Mouse (Mus musculus) retina, postnatal 1 day (tissue): ENCODE measurements around the gene Kcne2.

Experiments
- DNase-seq: peaks from one replicate; pipeline ENCODE4 v3.0.0-alpha.2; 2012

The Kcne2 gene

GRCm38 (mm10) chr16:92313953-92314741, 22.0 kb downstream of the Kcne2 start:
- DNase-seq, result peak; percentile 75

GRCm38 (mm10) chr16:92316049-92316738, 24.0 kb downstream of the Kcne2 start:
- no peak for DNase-seq

DNA sequence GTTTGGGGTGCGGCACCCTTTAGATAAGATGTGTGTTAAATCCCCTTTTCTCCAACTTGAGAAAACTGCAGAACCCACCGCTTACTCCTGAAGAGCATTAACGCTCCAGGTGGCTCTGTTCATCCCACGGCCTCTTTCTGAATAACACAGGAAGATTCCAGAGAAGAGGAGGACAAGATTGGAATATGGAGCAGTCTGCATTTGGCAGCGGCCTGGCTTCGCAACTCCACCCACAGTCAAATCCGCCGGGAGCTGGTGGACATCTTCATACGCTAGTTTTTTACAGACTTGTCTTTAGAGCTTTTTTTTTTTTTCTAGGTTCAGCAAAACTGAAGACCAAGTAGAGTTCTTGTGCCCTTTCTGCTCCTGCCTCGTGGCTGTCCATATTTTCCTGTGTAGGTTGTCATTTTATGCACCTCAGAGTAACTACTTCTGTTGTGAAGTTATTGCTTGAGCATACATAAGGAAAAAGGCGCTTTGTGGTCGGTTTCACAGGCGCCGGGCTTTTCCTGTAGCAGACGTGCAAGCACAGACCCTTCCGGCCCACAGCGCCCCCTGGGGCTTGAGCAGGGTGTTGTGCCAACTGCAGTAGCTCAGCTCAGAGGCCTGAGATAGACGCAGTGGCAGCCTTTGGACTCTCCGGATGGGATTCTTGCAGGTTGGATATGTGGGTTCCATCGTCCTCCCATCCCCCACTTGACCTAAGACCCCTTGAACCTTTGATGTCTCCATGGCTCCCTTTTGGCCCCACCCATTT, 27.3 kb downstream of the Kcne2 start:
- peak; percentile 43 for DNase-seq

- DNase-seq, result no peak
These were observed 28.2 kb downstream of the Kcne2 start for GRCm38 (mm10) chr16:92320361-92320760.

GRCm38 (mm10) chr16:92321341-92321740, 29.2 kb downstream of the Kcne2 start, which contains the start of gene Fam243:
TSS of gene Fam243 (minus strand) at chr16:92321441.
- DNase-seq, result no peak

- DNase-seq, result no peak
These were observed 32.3 kb downstream of the Kcne2 start for GRCm38 (mm10) chr16:92324309-92325061.

GRCm38 (mm10) chr16:92325062-92325406, 32.8 kb downstream of the Kcne2 start:
- no peak for DNase-seq

DNA sequence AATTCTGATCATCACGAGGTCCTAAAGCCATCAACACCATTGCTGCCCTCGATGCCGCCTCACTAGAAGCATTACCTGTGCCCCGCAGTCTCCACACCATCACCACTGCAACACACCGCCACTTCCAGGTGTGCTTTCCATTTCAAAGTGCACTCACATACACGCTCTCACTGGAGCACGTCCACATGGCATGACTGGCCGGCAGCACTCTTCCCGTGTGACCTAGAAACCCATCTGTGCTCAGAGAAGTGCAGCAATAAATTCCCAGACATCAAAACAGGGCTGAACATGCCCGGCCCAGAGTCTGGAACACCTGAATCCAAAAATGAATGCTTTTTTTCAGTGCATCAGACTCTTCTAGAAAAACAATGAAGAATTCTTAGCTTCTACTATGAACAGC, 35.7 kb downstream of the Kcne2 start:
- DNase-seq, result no peak

DNA sequence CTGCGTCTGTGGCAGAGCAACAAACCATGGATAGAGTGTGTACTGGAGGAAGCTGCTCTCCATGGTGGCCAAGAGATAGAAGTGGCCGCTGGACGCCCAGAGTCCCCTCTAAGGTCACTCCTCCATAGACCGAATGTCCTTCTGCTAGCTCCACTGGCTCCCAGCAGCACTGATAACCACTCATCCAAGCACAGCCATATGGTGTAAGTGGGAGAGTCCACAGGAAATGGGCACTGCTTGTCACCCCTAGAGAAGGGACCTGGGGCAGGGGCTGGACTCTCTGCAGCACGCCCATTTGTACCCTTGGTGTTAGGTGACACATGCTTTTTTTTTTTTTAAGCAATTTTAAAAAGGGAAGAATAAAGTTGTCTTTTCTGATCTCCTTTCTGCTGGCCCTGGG, 38.8 kb downstream of the Kcne2 start:
- no peak for DNase-seq

- DNase-seq, result no peak
These were observed 42.4 kb downstream of the Kcne2 start for GRCm38 (mm10) chr16:92334600-92334999.

DNA sequence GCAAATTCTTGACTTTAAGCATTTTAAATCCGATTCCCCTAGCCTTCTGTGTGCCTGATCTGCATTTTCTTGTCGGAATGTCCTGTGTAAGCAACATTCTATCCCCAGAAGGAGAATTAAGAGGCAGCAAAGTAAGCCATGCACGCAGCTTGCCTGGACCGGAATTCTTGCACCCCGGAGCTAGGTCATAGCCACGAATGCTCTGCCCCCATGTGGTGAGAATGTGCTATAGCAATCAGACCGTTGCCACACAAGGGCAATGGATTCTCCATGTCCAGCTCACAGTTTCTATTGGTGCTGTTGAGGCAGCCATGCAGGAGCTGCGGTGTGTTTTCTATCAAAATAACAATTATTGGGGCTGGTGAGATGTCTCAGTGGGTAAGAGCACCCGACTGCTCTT, 44.1 kb downstream of the Kcne2 start:
- peak; percentile 89 for DNase-seq

GRCm38 (mm10) chr16:92340612-92341511, 48.7 kb downstream of the Kcne2 start:
- peak; percentile 83 for DNase-seq

DNA sequence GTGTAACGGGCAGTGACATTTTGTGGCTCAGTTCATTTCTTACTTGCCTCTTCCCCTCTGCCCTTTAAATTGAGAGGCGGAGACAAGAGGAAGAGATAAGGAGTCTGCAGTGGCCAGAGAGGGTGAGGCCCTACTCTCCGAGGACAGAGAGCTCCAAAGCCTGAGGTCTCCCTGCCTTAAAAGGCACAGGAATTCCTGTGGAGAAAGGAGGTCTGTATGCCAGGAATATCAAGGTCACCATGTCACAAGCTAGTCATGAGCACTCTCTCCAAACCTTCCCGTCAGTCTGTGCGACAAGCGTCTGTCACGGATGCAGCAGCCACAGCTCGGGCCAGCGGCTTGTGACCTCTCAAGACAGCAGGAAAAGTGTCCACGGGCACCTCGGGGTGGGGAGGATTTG, 53.0 kb downstream of the Kcne2 start:
- no peak for DNase-seq

GRCm38 (mm10) chr16:92346297-92346916, 54.2 kb downstream of the Kcne2 start:
- peak; percentile 88 for DNase-seq
